In the genomic region with DNA sequence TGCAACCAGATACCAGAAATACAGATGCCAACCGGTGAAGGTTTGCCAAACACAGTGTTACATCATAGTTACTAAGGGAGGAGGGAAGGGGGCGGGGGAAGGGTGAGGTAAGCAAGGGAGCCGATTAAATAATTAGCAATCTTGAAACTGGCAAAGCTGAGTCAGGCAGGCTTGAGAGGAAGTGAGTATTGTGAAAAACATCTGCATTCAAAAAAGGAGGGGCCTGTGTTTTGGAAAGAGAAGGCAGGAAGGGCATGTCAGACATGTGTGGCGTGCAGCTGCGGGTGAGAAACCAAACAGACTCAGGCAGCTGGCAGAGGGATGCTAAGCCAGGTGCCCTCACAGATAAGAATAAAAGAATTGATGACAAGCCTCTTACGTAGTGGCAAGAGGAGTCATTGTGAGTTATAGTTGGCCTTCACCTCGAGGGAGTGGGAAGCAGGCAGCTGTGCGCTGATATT, we compare ENCODE assay signal across 9 mouse cellular contexts. TPM values are rescaled to one million over a fixed set of nuclear protein-coding genes. Genes with fewer than 3 reads are reported as not detected.
DNase-seq lines count a peak whose midpoint lies in the region; ATAC-seq and TF ChIP-seq lines count a peak whose summit lies in the region.
"Had no signal": no experiment of that assay in that cellular context is flagged by ENCODE, and none has a peak within 500 bp of the region (broad histone marks: within the 10 kb centered on the region; RNA-seq: fewer than 3 reads in every experiment).

No protein-coding gene starts in this region.

- no peak for TF ChIP-seq POLR2A in lung, adult 2 months (IDR thresholded peaks at IDR 0.05; ENCODE audit: borderline replicate concordance, extremely low read depth, low read depth, low read length)

- H3K4me2 ChIP-seq in forebrain, embryonic 16.5 days (ENCODE audit: low read length): no peak overlapping the region
- H3K4me2 ChIP-seq: limb, embryonic 12.5 days had no signal

- H3K9me3 ChIP-seq in forebrain, embryonic 16.5 days (ENCODE audit: control insufficient read depth, low read length): no peaks in the 10 kb centered on the region
- H3K9me3 ChIP-seq: limb, embryonic 12.5 days had no signal

- peaks cover 9% of the 10 kb centered on the region for H3K4me1 ChIP-seq in lung, adult 2 months (ENCODE audit: control insufficient read depth, insufficient read depth, low read length)
- H3K4me1 ChIP-seq in forebrain, embryonic 16.5 days (replicated peaks; ENCODE audit: control insufficient read depth, insufficient read depth, low read length): peaks cover 11% of the 10 kb centered on the region

- H3K27ac ChIP-seq in forebrain, embryonic 16.5 days (ENCODE audit: low read length): no peak overlapping the region
- H3K27ac ChIP-seq: limb, embryonic 12.5 days had no signal

- peak; percentile 66 to 82 for DNase-seq in lung, adult 18-20 months
- DNase-seq in lung, adult 2 months: no peak
- DNase-seq in heart, adult 9 months (ENCODE audit: low spot score in 2 of 2): peak; percentile 68 to 75
- peak; percentile 50 to 60 for DNase-seq in lung, postnatal 4 days
- DNase-seq in testis, postnatal 14 days (ENCODE audit: low spot score): no peak
- DNase-seq in ovary, postnatal 14 days (ENCODE audit: low spot score): no peak
- no peak for DNase-seq in ovary, postnatal 36 days (ENCODE audit: low spot score)

- no peak for TF ChIP-seq CTCF in lung, adult 2 months (IDR thresholded peaks at IDR 0.05; ENCODE audit: insufficient read depth, low read length)

- WGBS in lung, adult 2 months: 16% methylated on average over 8 of the region's 8 CpGs
- 64% methylated on average over 8 of the region's 8 CpGs for WGBS in forebrain, embryonic 16.5 days

- ATAC-seq in forebrain, embryonic 16.5 days: no peak

- H3K36me3 ChIP-seq in forebrain, embryonic 16.5 days (ENCODE audit: control insufficient read depth, insufficient read depth): no peaks in the 10 kb centered on the region

- H3K4me3 ChIP-seq in lung, adult 2 months (replicated peaks; ENCODE audit: extremely low read depth, low read depth, low read length): no peak overlapping the region
- H3K4me3 ChIP-seq in forebrain, embryonic 16.5 days (replicated peaks; ENCODE audit: low read length): no peak overlapping the region
- H3K4me3 ChIP-seq: limb, embryonic 12.5 days had no signal

- no peak overlapping the region for H3K9ac ChIP-seq in forebrain, embryonic 16.5 days (replicated peaks; ENCODE audit: low read depth, low read length)
- H3K9ac ChIP-seq: limb, embryonic 12.5 days had no signal

- H3K27me3 ChIP-seq in forebrain, embryonic 16.5 days (replicated peaks; ENCODE audit: control insufficient read depth, insufficient read depth, low read length): no peaks in the 10 kb centered on the region
- H3K27me3 ChIP-seq: limb, embryonic 12.5 days had no signal

RNA-seq across cellular contexts. Expression of a gene that starts 2.4 kb away (rescaled TPM):
- polyA plus RNA-seq in lung, adult 2 months (2012; rRNA removed): 42.0 and 57.3 TPM in 2 replicates
- polyA plus RNA-seq in forebrain, embryonic 16.5 days (2015; fragmentation: Nextera tagmentation; extraction: Ambion mirVana): 52.6 and 53.3 TPM in 2 replicates

RNA-seq across cellular contexts. Expression of a gene that starts 10.7 kb away (rescaled TPM):
- 3.4 and 30.7 TPM in 2 replicates for polyA plus RNA-seq in lung, adult 2 months (2012; rRNA removed)
- polyA plus RNA-seq in forebrain, embryonic 16.5 days (2015; fragmentation: Nextera tagmentation; extraction: Ambion mirVana): 0.26 and 0.28 TPM in 2 replicates

RNA-seq across cellular contexts. Expression of a gene that starts 21.0 kb away (rescaled TPM):
- polyA plus RNA-seq in lung, adult 2 months (2012; rRNA removed): 69.2 and 89.0 TPM in 2 replicates
- 81.9 and 83.5 TPM in 2 replicates for polyA plus RNA-seq in forebrain, embryonic 16.5 days (2015; fragmentation: Nextera tagmentation; extraction: Ambion mirVana)

RNA-seq across cellular contexts. Expression of a gene that starts 21.1 kb away (rescaled TPM):
- 12.7 and 16.8 TPM in 2 replicates for polyA plus RNA-seq in lung, adult 2 months (2012; rRNA removed)
- 36.4 and 46.0 TPM in 2 replicates for polyA plus RNA-seq in forebrain, embryonic 16.5 days (2015; fragmentation: Nextera tagmentation; extraction: Ambion mirVana)

RNA-seq across cellular contexts. Expression of a gene that starts 33.8 kb away (rescaled TPM):
- polyA plus RNA-seq in lung, adult 2 months (2012; rRNA removed): 3.8 and 4.0 TPM in 2 replicates
- 0.21 TPM in 1 of 2 replicates, not detected in the other for polyA plus RNA-seq in forebrain, embryonic 16.5 days (2015; fragmentation: Nextera tagmentation; extraction: Ambion mirVana)
- polyA plus RNA-seq: limb, embryonic 12.5 days had no signal

Comparison
In these comparisons a context has a peak if more than half of its experiments do, and no peak if none do; other contexts are left out.
1. DNase-seq: peak in lung, adult 18-20 months (2 of 2), heart, adult 9 months (2 of 2) and lung, postnatal 4 days (2 of 2); none in lung, adult 2 months (single experiment), testis, postnatal 14 days (single experiment), ovary, postnatal 14 days (single experiment) and ovary, postnatal 36 days (single experiment).